Mouse (Mus musculus) stomach, postnatal 0 days (tissue): ENCODE data around the gene BC049352.

Experiments
- CTCF ChIP-seq: IDR thresholded peaks from 2 replicates; pipeline ENCODE4 v1.5.1; 2016; ENCODE audit warnings: antibody characterized with exemption, low read depth, mild to moderate bottlenecking, moderate library complexity
- EP300 ChIP-seq: optimal IDR thresholded peaks from 2 replicates; pipeline ENCODE3; 2016; ENCODE audit warnings: antibody characterized with exemption

GRCm38 (mm10) chr9:45299231-45300006 lies 117.6 kb downstream of the BC049352 start:
- TF ChIP-seq CTCF: peak; percentile 82
- no peak for TF ChIP-seq EP300
